Mouse (Mus musculus): ENCODE data around the gene Slx4ip. TPM values are rescaled to one million over a fixed set of nuclear protein-coding genes. Genes with fewer than 3 reads are reported as not detected.

Slx4ip gene
- polyA plus RNA-seq, 1 experiment from 2014 or later = 4.3 TPM

DNA sequence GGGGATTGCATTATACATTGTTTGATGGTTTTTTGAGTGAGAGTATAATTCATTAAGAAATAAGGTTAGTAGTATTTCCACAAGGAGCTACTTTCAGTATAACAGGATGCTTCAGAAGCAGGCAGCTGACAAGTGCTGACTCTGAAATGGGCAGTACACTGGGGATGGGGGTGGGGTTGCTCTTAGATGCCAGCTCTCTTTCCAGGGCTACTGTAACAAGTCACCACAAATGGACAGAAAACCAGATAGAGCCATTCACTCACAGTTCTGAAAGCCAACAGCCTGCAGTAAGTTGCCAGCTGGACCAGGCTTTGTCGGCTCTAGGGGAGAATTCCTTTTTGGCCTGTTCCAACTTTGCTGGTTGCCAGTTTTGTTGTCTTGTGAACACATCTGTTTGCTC lies 84.8 kb downstream of the Slx4ip start:
- Histone ChIP-seq H3K27ac (no peak overlapping the region), H3K4me1 (replicated peaks; ENCODE audit: insufficient read depth, low read length) (no peaks in the 10 kb centered on the region; the same call in 1 of the 2 replicates), H3K9me3 (replicated peaks; ENCODE audit: low read length) (no peaks in the 10 kb centered on the region), H3K27me3 (ENCODE audit: insufficient read depth, low read length) (no peaks in the 10 kb centered on the region), H3K36me3 (ENCODE audit: insufficient read depth, low read length) (no peaks in the 10 kb centered on the region), H3K4me3 (replicated peaks; ENCODE audit: low read depth, low read length) (no peak overlapping the region), H3K4me2 (ENCODE audit: low read length) (no peak overlapping the region), H3K9ac (ENCODE audit: low read depth, low read length) (no peak overlapping the region)
- no peak for TF ChIP-seq CTCF (IDR thresholded peaks at IDR 0.05; ENCODE audit: low read depth)
- no peak for ATAC-seq (replicated peaks; ENCODE audit: low FRiP score, low read depth)
- DNase-seq (ENCODE audit: low spot score) = no peak
- WGBS = 86% methylated on average over 1 of the region's 1 CpGs

DNA sequence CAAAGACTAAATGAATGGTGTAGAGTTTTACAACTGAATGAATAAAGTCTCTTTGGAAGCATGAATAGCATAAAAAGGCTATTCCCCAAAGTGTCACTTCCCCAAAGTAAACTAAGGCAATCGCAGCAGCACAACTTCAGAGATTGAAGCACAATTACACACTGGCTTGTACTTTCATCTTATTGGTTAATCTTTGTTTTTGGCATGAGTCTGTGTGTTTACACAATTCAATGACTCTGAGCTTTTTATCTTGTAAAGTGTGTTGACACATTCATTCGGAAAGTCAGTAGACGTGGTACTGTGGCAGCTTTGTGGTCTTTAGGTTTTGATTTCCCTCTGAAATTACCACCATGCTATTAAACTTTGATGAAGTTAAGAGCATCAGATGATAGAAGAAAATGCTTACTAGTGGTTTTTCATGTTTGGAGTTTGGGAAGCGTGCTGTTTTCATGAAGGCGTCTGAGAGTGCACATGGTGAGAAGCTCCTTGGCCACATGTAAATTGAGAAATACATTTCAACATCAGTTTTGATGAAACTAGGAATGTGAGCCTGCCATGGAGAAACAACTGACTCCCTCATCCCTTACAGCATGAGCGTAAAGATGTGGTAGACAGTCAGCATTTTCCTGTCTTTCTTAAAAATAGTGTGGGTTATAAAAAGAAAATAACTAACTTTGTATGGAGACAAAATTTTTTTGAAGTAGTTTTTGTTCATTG lies 88.2 kb downstream of the Slx4ip start:
- ATAC-seq (replicated peaks; ENCODE audit: low FRiP score, low read depth) (no peak), DNase-seq (ENCODE audit: low spot score) (no peak)
- H3K9me3 ChIP-seq (replicated peaks; ENCODE audit: low read length) = no peaks in the 10 kb centered on the region
- no peak overlapping the region for H3K27ac ChIP-seq
- no peak overlapping the region for H3K9ac ChIP-seq (ENCODE audit: low read depth, low read length)
- no peaks in the 10 kb centered on the region; the same call in 1 of the 2 replicates for H3K4me1 ChIP-seq (replicated peaks; ENCODE audit: insufficient read depth, low read length)
- no peak for TF ChIP-seq CTCF (IDR thresholded peaks at IDR 0.05; ENCODE audit: low read depth)
- 86% methylated on average over 6 of the region's 6 CpGs for WGBS
- H3K36me3 ChIP-seq (ENCODE audit: insufficient read depth, low read length) = no peaks in the 10 kb centered on the region
- no peaks in the 10 kb centered on the region for H3K27me3 ChIP-seq (ENCODE audit: insufficient read depth, low read length)
- H3K4me3 ChIP-seq (replicated peaks; ENCODE audit: low read depth, low read length) = no peak overlapping the region
- no peak overlapping the region for H3K4me2 ChIP-seq (ENCODE audit: low read length)

DNA sequence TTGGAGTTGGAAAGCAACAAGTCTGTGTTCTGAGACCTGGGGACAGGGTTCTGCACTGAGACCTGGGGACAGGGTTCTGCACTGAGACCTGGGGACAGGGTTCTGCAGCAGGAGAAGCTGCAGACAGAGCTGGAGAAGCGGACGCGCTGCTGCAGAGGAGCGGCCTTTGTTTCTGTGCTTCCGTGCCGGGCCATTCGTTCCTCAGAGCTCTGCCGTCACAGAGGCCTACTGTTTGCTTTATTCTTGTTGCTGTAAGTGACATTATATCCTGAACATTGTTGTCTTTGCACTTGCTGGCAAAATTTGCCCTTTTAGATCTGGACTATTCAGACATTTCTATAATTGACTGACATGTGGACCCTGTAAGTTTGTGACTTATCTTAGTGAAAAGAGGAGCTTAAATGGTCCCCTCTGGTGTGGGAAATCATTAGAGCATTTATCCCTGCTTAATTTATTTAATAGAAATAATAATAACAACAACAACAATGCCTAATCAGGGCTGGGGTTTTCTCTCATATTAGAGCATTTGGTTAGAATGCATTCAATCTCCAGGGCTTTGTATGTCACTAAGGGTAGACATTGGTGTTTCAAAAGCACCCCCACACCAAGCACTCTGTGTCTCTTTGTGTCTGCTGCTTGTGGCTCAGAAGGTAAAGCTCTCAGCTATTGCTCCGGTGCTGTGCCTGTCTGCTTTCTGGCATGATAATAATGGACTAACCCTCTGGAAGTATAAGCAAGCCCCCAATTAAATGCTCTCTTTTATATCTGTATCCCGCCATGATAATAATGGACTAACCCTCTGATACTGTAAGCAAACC lies 90.3 kb downstream of the Slx4ip start:
- WGBS = 68% methylated on average over 10 of the region's 10 CpGs
- no peaks in the 10 kb centered on the region; the same call in 1 of the 2 replicates for H3K4me1 ChIP-seq (replicated peaks; ENCODE audit: insufficient read depth, low read length)
- H3K9ac ChIP-seq (ENCODE audit: low read depth, low read length) = no peak overlapping the region
- H3K4me3 ChIP-seq (replicated peaks; ENCODE audit: low read depth, low read length) = no peak overlapping the region
- TF ChIP-seq CTCF (IDR thresholded peaks at IDR 0.05; ENCODE audit: low read depth) = no peak
- no peaks in the 10 kb centered on the region for H3K27me3 ChIP-seq (ENCODE audit: insufficient read depth, low read length)
- no peak for ATAC-seq (replicated peaks; ENCODE audit: low FRiP score, low read depth)
- no peak overlapping the region for H3K4me2 ChIP-seq (ENCODE audit: low read length)
- no peak for DNase-seq (ENCODE audit: low spot score)
- H3K9me3 ChIP-seq (replicated peaks; ENCODE audit: low read length) = no peaks in the 10 kb centered on the region
- no peaks in the 10 kb centered on the region for H3K36me3 ChIP-seq (ENCODE audit: insufficient read depth, low read length)
- H3K27ac ChIP-seq = no peak overlapping the region

DNA sequence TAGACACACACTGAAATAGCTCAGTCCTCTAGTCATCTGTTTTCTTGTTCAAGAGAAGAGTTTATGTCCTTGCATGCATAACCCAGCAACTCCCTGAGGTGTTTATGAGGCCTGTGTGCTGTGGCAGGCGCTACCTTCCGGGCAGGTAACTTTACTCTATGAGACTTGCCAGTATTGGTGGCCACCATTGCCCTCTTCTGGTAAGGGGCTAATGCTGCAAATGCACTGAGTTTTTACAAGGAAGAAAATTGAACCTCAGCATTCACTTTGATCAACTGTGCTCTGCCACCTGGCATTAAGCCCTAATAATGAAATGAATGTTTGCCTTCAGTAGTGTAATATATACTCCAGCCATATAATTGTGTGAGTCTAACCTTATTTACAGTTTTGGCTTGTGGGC lies 92.9 kb downstream of the Slx4ip start:
- TF ChIP-seq CTCF (IDR thresholded peaks at IDR 0.05; ENCODE audit: low read depth) = peak; percentile 40
- no peak overlapping the region for H3K27ac ChIP-seq
- no peaks in the 10 kb centered on the region for H3K36me3 ChIP-seq (ENCODE audit: insufficient read depth, low read length)
- ATAC-seq (replicated peaks; ENCODE audit: low FRiP score, low read depth) (no peak), DNase-seq (ENCODE audit: low spot score) (no peak)
- no peaks in the 10 kb centered on the region for H3K4me1 ChIP-seq (replicated peaks; ENCODE audit: insufficient read depth, low read length)
- H3K9me3 ChIP-seq (replicated peaks; ENCODE audit: low read length) = no peaks in the 10 kb centered on the region
- H3K4me3 ChIP-seq (replicated peaks; ENCODE audit: low read depth, low read length) = no peak overlapping the region
- H3K4me2 ChIP-seq (ENCODE audit: low read length) = no peak overlapping the region
- H3K27me3 ChIP-seq (ENCODE audit: insufficient read depth, low read length) = no peaks in the 10 kb centered on the region
- no peak overlapping the region for H3K9ac ChIP-seq (ENCODE audit: low read depth, low read length)
- WGBS = 97% methylated on average over 2 of the region's 2 CpGs

DNA sequence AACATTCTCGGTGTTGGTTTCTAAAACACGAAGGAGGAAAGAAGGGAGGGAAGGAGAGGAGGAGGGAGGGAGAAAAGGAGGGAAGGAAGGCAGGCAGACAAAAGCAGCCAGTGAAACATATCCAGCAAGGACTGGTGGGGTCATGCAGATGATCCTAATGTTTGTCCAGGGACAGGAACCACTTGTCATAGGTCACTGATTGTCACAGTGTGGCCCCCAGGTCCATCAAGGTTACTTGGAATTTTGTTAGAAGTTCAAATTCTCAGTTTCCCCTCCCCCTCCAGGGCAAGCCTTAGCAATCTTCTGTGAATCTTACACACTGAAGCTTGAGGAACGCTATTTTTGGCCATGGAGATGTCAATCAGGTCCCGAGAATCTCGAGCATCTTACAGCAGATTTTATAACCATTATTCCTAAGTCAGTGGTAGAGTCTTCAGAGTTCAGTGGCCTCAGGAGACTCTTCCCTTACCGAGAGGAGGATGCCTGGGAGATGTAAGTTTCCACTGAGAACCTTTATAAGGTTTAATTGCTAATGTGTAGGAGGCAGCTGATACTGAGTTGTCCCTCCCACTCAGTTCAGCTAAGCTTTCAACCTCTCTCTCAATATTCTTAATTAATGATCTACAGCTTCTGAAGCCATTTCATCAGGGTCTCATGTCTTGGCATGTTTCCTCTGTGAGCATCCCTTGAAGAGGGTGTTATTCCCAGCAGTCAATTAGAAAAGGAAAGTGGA lies 95.1 kb downstream of the Slx4ip start:
- peak; percentile 52 for ATAC-seq (replicated peaks; ENCODE audit: low FRiP score, low read depth)
- no peak overlapping the region for H3K4me2 ChIP-seq (ENCODE audit: low read length)
- H3K36me3 ChIP-seq (ENCODE audit: insufficient read depth, low read length) = no peaks in the 10 kb centered on the region
- H3K27ac ChIP-seq = no peak overlapping the region
- peak; percentile 36 for DNase-seq (ENCODE audit: low spot score)
- no peaks in the 10 kb centered on the region for H3K27me3 ChIP-seq (ENCODE audit: insufficient read depth, low read length)
- no peak for TF ChIP-seq CTCF (IDR thresholded peaks at IDR 0.05; ENCODE audit: low read depth)
- WGBS = 33% methylated on average over 6 of the region's 6 CpGs
- no peak overlapping the region for H3K4me3 ChIP-seq (replicated peaks; ENCODE audit: low read depth, low read length)
- H3K4me1 ChIP-seq (replicated peaks; ENCODE audit: insufficient read depth, low read length) = no peaks in the 10 kb centered on the region
- no peak overlapping the region for H3K9ac ChIP-seq (ENCODE audit: low read depth, low read length)
- H3K9me3 ChIP-seq (replicated peaks; ENCODE audit: low read length) = no peaks in the 10 kb centered on the region

DNA sequence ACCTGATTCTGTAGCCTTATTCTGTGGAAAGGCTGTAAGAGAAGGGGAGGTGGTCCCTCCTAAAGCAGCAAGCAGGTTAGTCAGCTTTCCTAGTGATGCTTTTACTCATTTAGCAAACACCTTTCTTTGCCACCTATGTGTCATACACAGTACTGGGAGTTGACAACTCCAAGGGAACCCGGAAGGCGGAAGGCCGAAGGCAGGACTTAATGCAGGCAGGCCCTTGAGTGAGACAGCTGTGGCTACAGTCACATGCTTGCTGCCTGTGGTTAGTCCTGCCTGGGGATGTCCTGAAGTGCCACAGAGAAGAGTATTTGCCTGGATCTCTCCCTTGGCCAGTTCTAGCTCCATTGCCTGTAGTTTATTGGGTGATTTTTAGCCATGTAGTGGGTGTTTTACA lies 102.1 kb downstream of the Slx4ip start:
- DNase-seq (ENCODE audit: low spot score) (no peak), ATAC-seq (replicated peaks; ENCODE audit: low FRiP score, low read depth) (no peak)
- Histone ChIP-seq H3K27me3 (ENCODE audit: insufficient read depth, low read length) (no peaks in the 10 kb centered on the region), H3K4me3 (replicated peaks; ENCODE audit: low read depth, low read length) (no peak overlapping the region), H3K9ac (ENCODE audit: low read depth, low read length) (no peak overlapping the region), H3K27ac (no peak overlapping the region), H3K36me3 (ENCODE audit: insufficient read depth, low read length) (no peaks in the 10 kb centered on the region), H3K4me1 (replicated peaks; ENCODE audit: insufficient read depth, low read length) (no peaks in the 10 kb centered on the region), H3K4me2 (ENCODE audit: low read length) (no peak overlapping the region), H3K9me3 (replicated peaks; ENCODE audit: low read length) (no peaks in the 10 kb centered on the region)
- TF ChIP-seq CTCF (IDR thresholded peaks at IDR 0.05; ENCODE audit: low read depth) = no peak
- 93% methylated on average over 3 of the region's 3 CpGs for WGBS

All from kidney, postnatal 0 days (tissue).